Mouse (Mus musculus): Measurements from ENCODE around the gene 1700080E11Rik.
"Not testable (repeated sequence)": the region's sequence is repeated elsewhere in the genome, so short reads cannot be mapped to it uniquely, and the experiment has no call there.

1700080E11Rik gene

DNA sequence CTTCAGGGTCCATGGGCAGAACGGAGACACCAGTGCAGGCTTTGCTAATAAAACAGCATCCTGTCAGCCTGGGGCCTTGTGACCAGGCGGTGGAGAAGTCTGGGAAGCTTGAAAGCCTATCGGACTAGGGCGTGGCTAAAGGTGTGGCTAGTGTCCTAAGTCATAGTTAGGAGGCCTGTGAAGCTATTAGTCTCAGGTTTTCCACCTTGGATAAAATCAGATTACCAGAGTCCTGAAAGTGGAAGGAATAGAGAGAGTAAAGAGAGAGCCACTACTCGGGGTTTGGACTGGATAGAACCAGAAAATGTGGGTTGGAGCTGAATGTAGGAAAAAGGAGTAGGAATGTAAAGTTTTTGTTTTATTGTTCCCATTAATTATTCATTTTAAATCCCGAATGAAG lies at the start of gene 1700080E11Rik:
1700080E11Rik (minus strand) TSS at position 101 of the 400 bp plus-strand sequence.
- DNase-seq: no peak

DNA sequence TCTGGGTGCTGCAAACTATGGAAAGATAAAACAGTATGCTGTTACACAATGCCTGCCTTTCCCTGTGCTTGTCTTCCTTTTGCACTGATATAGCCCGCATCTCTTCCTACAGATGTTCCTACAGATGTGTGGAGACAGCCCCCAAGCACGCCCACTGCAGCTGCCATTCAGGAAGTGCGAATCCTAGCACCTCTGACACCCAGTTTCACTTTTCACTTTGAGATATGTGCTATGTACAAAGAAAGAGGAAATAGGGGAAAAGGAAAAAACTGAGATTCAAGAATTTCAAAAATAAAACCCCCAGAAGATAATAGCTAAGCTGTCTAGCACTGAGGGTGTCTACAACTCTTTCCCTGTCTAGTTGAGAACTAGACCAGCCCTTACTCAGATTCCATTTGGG lies 41.8 kb upstream of the 1700080E11Rik start:
- no peak for DNase-seq

DNA sequence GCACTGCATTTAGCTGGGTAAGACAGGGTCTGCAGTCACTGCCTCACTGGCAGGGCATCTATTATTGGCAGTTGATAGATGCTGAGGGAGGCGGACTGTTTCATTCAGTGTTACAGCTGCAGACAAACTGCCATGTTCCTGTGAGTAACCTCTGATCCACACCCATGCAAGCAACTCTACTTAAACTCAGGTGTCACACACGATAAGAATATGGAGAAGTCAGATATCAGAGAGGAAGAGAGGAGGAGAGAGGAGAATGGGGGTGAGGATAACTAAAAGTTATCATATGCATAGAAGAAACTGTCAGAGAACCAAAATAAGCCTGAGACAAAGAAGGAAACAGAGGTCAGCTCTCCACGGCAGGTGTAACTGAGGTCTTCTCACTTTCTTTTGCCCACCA lies 37.5 kb upstream of the 1700080E11Rik start:
- DNase-seq: no peak

DNA sequence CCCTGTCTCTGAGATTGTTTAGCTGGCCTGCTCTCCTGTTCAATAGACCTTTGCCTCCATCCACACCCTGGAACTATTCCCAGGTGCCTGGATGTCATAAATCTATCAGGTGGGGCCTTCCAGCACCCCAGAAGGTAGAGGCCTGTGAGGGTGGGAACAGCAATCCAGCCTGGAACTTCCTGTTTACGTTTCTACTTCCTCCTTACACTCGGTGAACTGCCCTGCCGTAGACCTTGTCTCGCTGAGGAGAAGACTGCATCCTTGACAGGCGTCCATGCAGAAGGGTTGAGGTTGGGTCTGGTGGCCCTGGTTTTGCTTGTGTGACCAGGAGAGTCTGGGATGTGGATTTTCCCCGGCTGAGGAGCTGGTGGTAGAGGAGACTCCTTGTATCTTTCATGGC lies 5.7 kb downstream of the 1700080E11Rik start:
- no peak for DNase-seq

DNA sequence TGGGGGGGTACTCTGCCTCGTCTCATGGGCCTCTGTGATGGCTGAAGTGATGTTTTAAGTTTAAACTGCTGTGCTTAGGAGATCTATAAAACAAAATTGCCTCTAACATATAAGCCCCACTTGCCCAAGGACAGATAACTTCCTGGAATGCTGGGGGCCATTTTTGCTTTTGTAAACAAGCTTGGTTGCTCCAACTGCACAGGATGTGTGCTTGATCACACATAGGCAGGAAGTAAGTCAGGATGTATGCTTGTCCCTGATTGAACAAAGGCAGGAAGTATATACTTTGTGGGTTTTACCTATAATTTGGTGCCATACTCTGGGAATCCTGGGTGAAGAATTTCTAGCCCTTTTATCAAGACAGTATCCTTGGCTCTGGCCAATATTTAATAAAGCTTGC lies 8.5 kb downstream of the 1700080E11Rik start:
- DNase-seq: no peak

DNA sequence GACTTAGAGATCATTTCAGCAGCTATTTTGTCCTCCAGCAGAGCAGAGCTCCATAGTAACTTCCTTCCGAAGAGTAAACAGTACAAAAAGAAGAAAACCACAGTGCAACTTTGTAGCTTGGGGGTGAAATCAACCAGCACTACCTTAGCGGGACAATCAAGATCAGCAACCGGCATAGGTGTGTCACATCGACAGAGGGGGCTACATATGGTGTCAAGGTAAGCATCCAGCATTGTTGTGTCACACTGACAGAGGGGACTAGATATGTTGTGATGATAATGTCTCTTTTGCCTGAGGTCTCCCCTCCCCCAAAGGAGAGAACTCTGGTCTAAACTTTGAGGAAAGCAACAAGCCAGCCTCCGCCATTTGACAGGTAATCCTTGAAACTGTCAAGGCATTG lies 10.4 kb downstream of the 1700080E11Rik start:
- DNase-seq: no peak

DNA sequence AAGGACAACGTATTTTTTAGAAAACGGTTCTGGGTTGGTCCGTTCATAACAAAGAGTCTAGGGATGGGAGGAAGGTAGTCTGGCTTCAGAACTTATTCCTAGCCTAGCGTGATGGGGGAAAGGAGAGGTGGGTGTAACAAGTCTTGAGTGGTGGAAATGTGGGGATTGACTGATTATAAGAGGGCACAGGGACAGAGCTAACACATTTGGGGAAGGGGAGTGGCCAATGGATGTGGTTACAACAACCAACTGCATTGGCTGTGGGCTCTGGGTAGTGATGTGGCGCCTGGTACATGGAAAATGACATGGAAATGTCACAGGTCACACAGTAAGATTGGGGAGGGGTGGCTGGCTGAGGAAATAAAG lies 12.9 kb downstream of the 1700080E11Rik start:
- no peak for DNase-seq

DNA sequence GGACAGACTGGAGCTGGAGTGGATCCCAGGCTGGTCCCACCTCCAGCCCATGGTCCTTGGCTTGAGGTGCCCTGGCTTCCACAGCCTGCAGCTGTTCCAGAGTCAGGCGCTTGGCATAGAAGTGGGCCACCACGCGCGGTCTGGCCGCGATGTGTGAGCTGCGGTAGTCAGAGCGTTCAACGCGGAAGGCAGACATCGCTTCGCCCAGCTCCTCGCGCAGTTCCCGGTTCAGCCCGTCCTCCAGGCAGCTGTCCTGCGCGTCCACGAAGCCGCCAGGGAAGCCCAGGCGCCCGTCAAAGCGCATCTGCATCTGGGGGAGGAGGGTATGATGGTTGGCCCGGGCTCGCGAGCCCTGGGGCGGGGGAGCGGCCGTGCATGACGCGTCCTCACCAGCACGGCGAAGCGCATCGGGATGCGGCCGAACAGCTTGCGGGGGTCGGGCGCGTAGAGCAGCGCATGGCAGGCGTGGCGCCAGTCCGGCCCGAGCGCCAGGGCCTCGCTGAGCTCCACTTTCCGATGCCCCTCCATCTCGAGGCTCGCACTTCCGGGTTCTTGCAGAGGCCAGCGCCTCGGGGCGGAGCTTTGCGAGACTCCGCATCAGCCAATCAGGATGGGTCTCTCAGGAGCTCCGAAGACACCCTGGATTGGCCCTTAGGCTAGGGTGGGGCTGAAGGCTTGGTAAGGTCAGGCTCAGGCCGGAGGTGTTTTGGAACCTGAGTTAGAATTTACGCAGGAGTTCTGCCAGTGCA lies 13.5 kb downstream of the 1700080E11Rik start, which contains the start of gene Nudt16:
Nudt16 (minus strand) TSS at position 572 of the 749 bp plus-strand sequence.
- DNase-seq: peak; percentile 93

DNA sequence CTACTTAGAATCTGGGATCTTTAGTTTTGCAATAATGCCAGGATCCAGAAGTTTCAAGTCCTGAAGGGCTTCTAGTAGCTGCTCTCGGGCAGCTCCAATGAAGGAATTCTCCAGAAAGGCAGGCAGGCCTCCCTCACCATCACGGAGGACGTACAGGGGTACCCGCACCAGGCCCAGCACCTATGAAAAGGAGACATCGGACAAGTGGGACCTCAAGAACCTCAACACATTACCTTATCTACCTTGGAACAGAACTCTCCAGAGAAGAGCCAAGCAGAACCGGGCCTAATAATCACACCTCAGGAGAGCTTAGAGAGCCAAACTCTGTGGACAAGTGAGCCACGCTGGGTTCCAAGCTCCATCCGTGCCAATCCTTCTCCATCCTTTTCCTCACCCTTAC lies 14.6 kb downstream of the 1700080E11Rik start:
- DNase-seq: no peak

DNA sequence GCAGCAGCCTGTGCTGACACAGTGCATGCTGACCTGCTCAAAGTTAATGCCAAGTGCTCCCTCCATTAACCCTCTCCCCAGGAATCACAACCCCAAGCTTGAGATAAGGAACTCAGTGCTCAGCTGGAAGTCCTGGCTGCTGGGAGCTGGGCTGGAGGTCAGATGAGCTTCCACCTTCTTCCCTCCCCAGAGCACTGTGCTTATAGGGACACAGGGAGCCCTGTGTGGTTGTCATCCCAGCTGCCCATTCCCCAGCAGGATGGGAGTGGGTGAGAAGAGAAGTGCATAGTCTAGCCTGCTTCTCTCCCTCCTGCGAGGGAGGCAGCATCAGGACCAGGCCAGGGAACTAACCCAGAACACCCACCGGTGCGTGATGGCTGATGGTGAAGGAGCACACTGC lies 19.7 kb downstream of the 1700080E11Rik start:
- DNase-seq: not testable (repeated sequence)

DNA sequence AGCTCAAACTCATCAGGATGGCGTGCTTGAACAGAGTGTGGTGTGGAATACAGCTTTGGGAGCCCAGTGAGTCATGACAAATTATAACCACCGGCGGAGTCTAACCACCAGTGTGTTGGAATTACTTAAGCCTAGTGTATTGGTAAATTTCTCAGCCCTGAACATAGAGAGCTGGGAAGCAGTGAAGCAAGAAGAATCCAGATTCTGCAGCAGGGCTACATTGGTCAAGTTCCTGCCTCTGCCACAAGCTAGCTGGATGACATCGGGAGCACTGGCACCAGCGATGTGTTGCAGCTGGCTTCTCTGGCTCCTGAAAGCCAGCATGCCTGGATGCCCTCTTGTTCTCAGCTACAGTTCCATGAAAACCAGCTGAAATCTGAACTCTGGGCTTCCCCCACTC lies 41.0 kb downstream of the 1700080E11Rik start:
- DNase-seq: no peak

DNA sequence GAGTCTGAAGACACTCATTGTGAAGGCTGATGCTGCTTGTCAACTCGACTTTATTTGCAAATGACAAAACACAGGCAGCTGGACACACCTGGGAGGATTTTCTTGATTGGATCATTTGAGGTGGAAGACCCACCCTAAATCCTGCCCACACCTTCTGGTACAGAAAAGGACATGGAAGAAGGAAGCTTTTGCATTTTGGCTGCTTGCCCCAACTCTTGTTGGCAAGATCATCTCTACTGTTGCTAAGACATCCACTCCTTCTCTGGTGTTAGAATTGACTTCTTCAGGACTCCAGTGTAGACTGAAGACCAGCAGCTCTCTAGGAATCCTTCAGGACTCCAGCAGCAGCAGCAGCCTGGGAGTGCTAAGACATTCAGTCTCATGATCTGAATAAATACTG lies 43.0 kb downstream of the 1700080E11Rik start:
- DNase-seq: peak; percentile 25

DNA sequence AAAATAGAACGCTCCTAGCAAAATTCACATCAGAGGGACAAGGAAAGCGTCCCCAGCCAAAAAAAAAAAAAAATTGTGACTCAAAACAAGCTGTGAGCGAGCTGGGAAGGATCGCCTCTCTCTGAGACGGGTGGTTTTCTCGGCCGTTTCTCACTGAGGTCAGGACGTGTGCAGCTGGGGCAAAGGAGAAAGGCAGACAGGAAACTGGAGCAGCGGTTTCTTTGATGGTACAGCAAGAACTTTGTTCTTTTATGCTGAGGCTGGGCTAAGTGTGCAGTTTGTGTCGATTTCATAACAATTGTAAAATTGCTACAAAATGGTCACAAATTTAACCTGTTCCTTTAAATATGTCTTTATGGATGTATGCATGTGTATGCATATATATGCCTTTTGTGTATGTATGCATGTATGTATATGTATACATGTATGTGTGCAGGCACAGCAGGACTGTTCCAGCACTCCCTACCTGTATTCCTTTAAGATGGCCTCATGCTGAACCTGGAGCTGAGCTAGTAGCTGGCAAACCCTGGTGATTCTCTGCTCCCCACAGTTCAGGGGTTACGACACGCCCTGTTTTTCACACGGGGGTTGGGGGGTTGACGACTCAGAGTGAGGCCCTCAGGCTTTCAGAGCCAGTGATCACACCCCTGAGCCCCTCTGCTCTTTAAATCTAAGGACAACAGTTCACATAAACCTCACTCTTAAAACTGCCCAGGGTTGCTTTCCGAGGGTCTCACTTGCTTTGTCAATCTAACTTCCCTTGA lies 43.9 kb downstream of the 1700080E11Rik start:
- DNase-seq: no peak

Data from right cerebral cortex, adult 18-20 months (tissue).